Mouse (Mus musculus) thymus, adult 2 months (tissue): ENCODE data around the gene Srcap. TPM values are rescaled to one million over a fixed set of nuclear protein-coding genes. Genes with fewer than 3 reads are reported as not detected.
"Not testable (repeated sequence)": the region's sequence is repeated elsewhere in the genome, so short reads cannot be mapped to it uniquely, and the experiment has no call there.

ENCODE experiments used
- DNase-seq: peaks from one replicate; pipeline ENCODE4 v3.0.0; 2021
- H3K27ac ChIP-seq: fragments of 200-500 bp; 2 replicates; pipeline ENCODE4 v1.5.1; 2012; ENCODE audit warnings: low read length, control low read depth; ENCODE audit not compliant: control insufficient read depth, insufficient read depth
- H3K27me3 ChIP-seq: fragments of 200-500 bp; 2 replicates; pipeline ENCODE4 v1.6.1; 2012; ENCODE audit warnings: mild to moderate bottlenecking, low read length, moderate library complexity, mixed read lengths; ENCODE audit not compliant: control insufficient read depth, insufficient read depth
- H3K36me3 ChIP-seq: fragments of 200-500 bp; 2 replicates; pipeline ENCODE4 v1.6.1; 2012; ENCODE audit warnings: mild to moderate bottlenecking, low read length, moderate library complexity; ENCODE audit not compliant: control insufficient read depth, insufficient read depth
- H3K4me1 ChIP-seq: fragments of 200-500 bp; replicated peaks from 2 replicates; pipeline ENCODE4 v1.6.1; 2012; ENCODE audit warnings: low read length; ENCODE audit not compliant: control insufficient read depth, insufficient read depth
- H3K4me3 ChIP-seq: fragments of 200-500 bp; 2 replicates; pipeline ENCODE4 v1.5.1; 2012; ENCODE audit warnings: mild to moderate bottlenecking, low read length, control low read depth, moderate library complexity; ENCODE audit not compliant: control insufficient read depth, insufficient read depth
- CTCF ChIP-seq: fragments of 200-500 bp; IDR thresholded peaks from 2 replicates; pipeline ENCODE4 v1.5.1; 2012; ENCODE audit warnings: mild to moderate bottlenecking, control low read depth, low read length, moderate library complexity, borderline replicate concordance; ENCODE audit not compliant: control insufficient read depth, poor library complexity, insufficient read depth; ENCODE audit errors: extremely low read depth
- POLR2A ChIP-seq: fragments of 200-500 bp; IDR thresholded peaks from 2 replicates; pipeline ENCODE4 v1.6.1; 2012; ENCODE audit warnings: mild to moderate bottlenecking, low read length, control low read depth, moderate library complexity; ENCODE audit not compliant: control insufficient read depth, poor library complexity, insufficient read depth; ENCODE audit errors: extremely low read depth
- WGBS: fragments of 180-500 bp; shearing (Covaris S2); methylation state at CpG from one replicate; pipeline ENCODE4 v1.1.7; 2018; 5-methylcytosine and 5-hydroxymethylcytosine counted together
- polyA plus RNA-seq: library from polyadenylated mRNA; depleted of rRNA; stranded (reverse); fragments of >200 nt; gene quantifications from 2 replicates; pipeline ENCODE4 v1.2.3, GENCODE M21; 2012

The Srcap gene
- polyA plus RNA-seq, 1 experiment, result 92.3 TPM

DNA sequence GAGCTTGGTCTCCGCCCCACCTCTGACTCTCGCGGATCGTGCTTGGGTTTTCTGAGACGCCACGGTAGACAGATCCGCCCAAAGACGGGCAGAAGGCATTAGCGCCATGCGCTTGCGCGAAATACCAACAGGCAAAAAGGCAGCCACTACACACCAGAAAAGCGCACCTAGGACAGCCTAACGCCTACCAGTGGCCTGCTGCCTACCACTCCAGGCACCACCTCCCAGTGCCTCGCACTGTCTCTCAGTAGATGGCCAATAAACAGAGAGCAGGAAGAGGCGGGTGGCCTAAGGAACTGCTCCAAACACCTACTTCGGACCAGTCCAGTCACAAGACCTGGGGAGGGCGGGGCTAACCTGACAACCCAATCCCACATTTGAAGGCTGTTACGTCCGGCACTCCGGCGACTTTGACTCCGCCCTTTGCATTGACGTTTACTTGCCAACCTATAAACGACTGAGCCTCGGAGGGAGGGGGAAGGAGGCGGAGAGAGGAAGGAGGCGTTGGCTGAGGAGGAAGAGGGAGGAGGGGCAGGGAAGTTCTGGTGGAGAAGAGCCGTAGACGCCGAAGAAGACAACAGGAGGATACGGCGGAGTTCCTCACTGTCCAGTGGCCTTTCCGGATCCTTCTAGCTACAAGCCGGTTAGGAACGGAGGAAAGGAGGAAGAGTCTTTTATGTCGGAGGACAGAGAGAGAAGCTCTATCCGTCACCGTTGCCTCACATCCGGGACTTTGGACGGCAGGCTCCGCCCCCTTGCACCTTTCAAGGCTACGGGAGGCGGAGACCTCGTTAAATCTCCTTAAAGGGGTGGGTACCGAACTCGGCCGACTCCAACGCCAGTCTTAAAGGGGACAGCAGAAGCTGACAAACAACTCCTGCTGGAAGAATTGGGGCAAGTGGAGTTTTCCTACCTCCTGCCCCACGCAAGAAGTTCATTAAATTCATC lies 33.8 kb upstream of the Srcap start:
- Histone ChIP-seq H3K27me3 (no peaks in the 10 kb centered on the region), H3K36me3 (peaks cover 45% of the 10 kb centered on the region), H3K4me3 (peak overlapping the region; percentile 57), H3K4me1 (peaks cover 6% of the 10 kb centered on the region), H3K27ac (peak overlapping the region; percentile 85)
- TF ChIP-seq POLR2A, result peak; percentile 16; the same call in 1 of the 2 replicates
- TF ChIP-seq CTCF, result peak; percentile 27; the same call in 1 of the 2 replicates
- WGBS, result under 1% methylated on average over 50 of the region's 50 CpGs
- peak; percentile 99 for DNase-seq

DNA sequence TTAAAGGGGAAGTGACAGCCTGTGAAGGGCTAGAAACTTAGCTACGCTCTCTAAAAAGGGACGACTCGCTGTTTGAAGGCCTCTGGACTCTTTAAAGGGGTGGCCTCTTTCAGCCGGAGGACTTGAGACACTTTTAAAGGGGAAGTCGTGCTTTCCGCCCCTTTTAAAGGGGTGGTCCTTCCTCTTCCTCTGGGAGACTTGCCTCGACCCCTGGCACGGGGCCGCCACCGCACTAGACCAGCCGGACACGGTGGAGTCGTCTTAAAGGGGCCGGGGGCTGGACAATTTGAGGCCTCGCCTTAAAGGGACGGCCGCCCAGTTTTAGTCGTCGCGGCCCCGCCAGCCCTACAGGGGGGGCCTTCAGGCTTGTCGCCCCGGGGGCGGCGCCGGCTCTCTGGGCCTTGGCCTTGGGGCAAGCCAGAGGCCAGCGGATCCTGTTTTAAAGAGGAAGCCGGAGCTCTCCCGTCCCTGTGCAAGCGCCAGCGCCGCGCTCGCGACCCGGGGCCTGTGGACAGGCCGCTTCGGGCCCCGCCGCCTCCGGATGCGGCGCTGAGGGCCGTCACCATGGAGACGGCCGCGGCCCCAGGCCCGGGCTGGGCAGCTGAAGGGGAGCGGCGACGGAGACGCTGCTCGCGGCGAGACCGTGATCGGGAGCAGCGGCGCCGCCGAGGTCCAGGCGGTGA lies 33.0 kb upstream of the Srcap start, which contains the start of gene Fbrs:
TSS of gene Fbrs (plus strand) at position 565 of the 683 bp plus-strand sequence.
- H3K27me3 ChIP-seq, result no peaks in the 10 kb centered on the region
- TF ChIP-seq POLR2A, result peak; percentile 40; the same call in 1 of the 2 replicates
- no peak for TF ChIP-seq CTCF
- H3K27ac ChIP-seq, result peak within 1 kb of the TSS; percentile 85
- WGBS, result under 1% methylated on average over 61 of the region's 62 CpGs
- H3K36me3 ChIP-seq, result peaks cover 45% of the 10 kb centered on the region
- peak; percentile 88 for DNase-seq
- peak within 1 kb of the TSS; percentile 57 for H3K4me3 ChIP-seq
- H3K4me1 ChIP-seq, result peaks cover 6% of the 10 kb centered on the region

- Histone ChIP-seq H3K27ac (peak overlapping the region; percentile 85), H3K36me3 (peaks cover 45% of the 10 kb centered on the region), H3K4me1 (peaks cover 6% of the 10 kb centered on the region), H3K4me3 (peak overlapping the region; percentile 57), H3K27me3 (no peaks in the 10 kb centered on the region)
- no peak for TF ChIP-seq CTCF
- no peak for TF ChIP-seq POLR2A
- peak; percentile 51 for DNase-seq
- WGBS, result 2% methylated on average over 48 of the region's 48 CpGs
Observed at GRCm38 (mm10) chr7:127479318-127480225, 32.2 kb upstream of the Srcap start.

- peak; percentile 78 for DNase-seq
- H3K27me3 ChIP-seq, result no peaks in the 10 kb centered on the region
- peaks cover 6% of the 10 kb centered on the region for H3K4me1 ChIP-seq
- WGBS, result 0% methylated on average over 2 of the region's 2 CpGs
- H3K27ac ChIP-seq, result peak overlapping the region; percentile 85
- H3K4me3 ChIP-seq, result peak overlapping the region; percentile 57
- H3K36me3 ChIP-seq, result peaks cover 45% of the 10 kb centered on the region
- TF ChIP-seq CTCF (no peak), POLR2A (no peak)
Observed at GRCm38 (mm10) chr7:127480321-127480720, 31.5 kb upstream of the Srcap start.

DNA sequence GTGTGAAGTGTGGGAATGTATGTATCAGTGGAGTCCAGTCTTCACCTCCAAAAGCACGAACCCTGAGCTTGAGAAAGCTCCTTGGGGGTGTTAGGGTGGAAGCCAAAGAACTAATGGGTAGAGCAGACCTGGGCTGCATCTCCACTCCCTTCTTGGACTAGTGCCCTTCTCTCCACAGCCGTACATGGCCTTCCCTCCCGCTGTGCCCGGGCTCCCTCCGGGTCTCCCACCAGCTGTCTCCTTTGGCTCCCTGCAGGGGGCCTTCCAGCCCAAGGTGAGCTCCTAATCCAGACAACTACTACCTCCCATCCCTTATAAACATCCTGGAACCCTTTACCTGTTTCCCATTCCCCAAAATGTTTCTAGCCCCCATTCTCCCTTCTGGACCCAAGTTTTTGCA lies 26.4 kb upstream of the Srcap start:
- H3K27ac ChIP-seq, result no peak overlapping the region
- H3K4me1 ChIP-seq, result peaks cover 6% of the 10 kb centered on the region
- no peak for TF ChIP-seq POLR2A
- TF ChIP-seq CTCF, result no peak
- no peaks in the 10 kb centered on the region for H3K27me3 ChIP-seq
- DNase-seq, result no peak
- no peak overlapping the region for H3K4me3 ChIP-seq
- H3K36me3 ChIP-seq, result peaks cover 83% of the 10 kb centered on the region
- WGBS, result 94% methylated on average over 5 of the region's 5 CpGs

DNA sequence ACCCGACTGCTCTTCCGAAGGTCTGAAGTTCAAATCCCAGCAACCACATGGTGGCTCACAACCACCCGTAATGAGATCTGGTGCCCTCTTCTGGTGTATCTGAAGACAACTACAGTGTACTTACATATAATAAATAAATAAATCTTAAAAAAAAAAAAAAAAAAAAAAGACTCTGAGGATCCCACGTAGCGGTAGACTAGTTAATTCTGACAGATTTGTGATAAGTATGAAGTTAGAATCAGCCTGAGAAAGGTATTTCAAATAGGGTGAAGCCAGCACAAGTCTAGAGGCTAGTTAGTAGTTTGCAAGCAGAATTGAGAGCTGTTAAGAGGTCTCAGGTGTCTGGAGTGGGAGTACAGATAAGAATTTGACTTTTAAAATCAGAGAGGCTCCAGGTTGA lies 23.4 kb upstream of the Srcap start:
- not testable (repeated sequence) for H3K27ac ChIP-seq, H3K4me1 ChIP-seq, DNase-seq, H3K27me3 ChIP-seq, H3K4me3 ChIP-seq
- 91% methylated on average over 4 of the region's 5 CpGs for WGBS
- peaks cover 78% of the 10 kb centered on the region for H3K36me3 ChIP-seq
